Mouse (Mus musculus): Measurements from ENCODE around the gene Ldha.

GRCm38 (mm10) chr7:46831693-46832092 lies 9.6 kb upstream of the Ldha start:
- TF ChIP-seq CTCF (IDR thresholded peaks at IDR 0.05; ENCODE audit: borderline replicate concordance, extremely low read depth, insufficient read depth, insufficient read length) (no peak), POLR2A (IDR thresholded peaks at IDR 0.05; ENCODE audit: borderline replicate concordance, extremely low read depth, insufficient read depth, insufficient read length, poor library complexity, severe bottlenecking) (no peak)
